Mouse (Mus musculus): ENCODE measurements around the gene Cers2. TPM values are rescaled to one million over a fixed set of nuclear protein-coding genes. Genes with fewer than 3 reads are reported as not detected.

Gene Cers2
- polyA plus RNA-seq, 1 experiment = 124 TPM

- Histone ChIP-seq H3K27me3 (replicated peaks) (no peaks in the 10 kb centered on the region), H3K4me3 (replicated peaks) (peak overlapping the region; percentile 99), H3K36me3 (replicated peaks; ENCODE audit: low read length) (peaks cover 78% of the 10 kb centered on the region), H3K4me1 (peaks cover 75% of the 10 kb centered on the region), H3K9me3 (no peaks in the 10 kb centered on the region)
- TF ChIP-seq FLI1 (IDR thresholded peaks at IDR 0.05; ENCODE audit: low read length) = no peak
- no peak for TF ChIP-seq GATA1 (IDR thresholded peaks at IDR 0.05; ENCODE audit: borderline replicate concordance, low read length)
These were observed 28.1 kb upstream of the Cers2 start for GRCm38 (mm10) chr3:95286510-95286909.

DNA sequence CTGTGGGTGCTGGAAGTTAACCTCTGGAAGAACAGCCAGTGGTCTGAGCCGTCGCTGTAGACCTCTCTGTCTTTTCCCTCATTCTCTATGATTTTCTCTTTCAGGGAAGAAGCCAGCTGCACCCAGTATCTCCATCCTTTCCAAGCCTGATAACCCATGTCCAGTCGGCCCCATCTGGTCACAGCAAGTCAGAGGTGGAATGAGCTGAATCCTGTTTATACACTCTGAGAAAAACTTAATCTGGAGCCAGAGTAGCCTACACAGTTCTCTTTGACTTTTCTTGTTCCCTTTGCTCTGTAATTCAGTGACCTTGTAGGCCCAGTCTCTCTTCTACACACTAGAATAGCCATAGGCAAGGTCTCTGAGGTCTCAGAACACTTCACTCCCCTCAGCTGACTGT, 27.1 kb upstream of the Cers2 start:
- Histone ChIP-seq H3K4me3 (replicated peaks) (peak overlapping the region; percentile 19), H3K9me3 (no peaks in the 10 kb centered on the region), H3K36me3 (replicated peaks; ENCODE audit: low read length) (peaks cover 88% of the 10 kb centered on the region), H3K27me3 (replicated peaks) (no peaks in the 10 kb centered on the region), H3K4me1 (peaks cover 85% of the 10 kb centered on the region)
- TF ChIP-seq GATA1 (IDR thresholded peaks at IDR 0.05; ENCODE audit: borderline replicate concordance, low read length) = no peak
- no peak for TF ChIP-seq FLI1 (IDR thresholded peaks at IDR 0.05; ENCODE audit: low read length)

GRCm38 (mm10) chr3:95289419-95289818, 25.2 kb upstream of the Cers2 start:
- peaks cover 97% of the 10 kb centered on the region for H3K36me3 ChIP-seq (replicated peaks; ENCODE audit: low read length)
- TF ChIP-seq FLI1 (IDR thresholded peaks at IDR 0.05; ENCODE audit: low read length) = no peak
- TF ChIP-seq GATA1 (IDR thresholded peaks at IDR 0.05; ENCODE audit: borderline replicate concordance, low read length) = no peak
- H3K4me3 ChIP-seq (replicated peaks) = peak overlapping the region; percentile 80
- peaks cover 99% of the 10 kb centered on the region for H3K4me1 ChIP-seq
- H3K9me3 ChIP-seq = no peaks in the 10 kb centered on the region
- no peaks in the 10 kb centered on the region for H3K27me3 ChIP-seq (replicated peaks)

- peak overlapping the region; percentile 60 for H3K4me3 ChIP-seq (replicated peaks)
- no peak for TF ChIP-seq GATA1 (IDR thresholded peaks at IDR 0.05; ENCODE audit: borderline replicate concordance, low read length)
- no peak for TF ChIP-seq FLI1 (IDR thresholded peaks at IDR 0.05; ENCODE audit: low read length)
- peaks cover 97% of the 10 kb centered on the region for H3K36me3 ChIP-seq (replicated peaks; ENCODE audit: low read length)
These were observed 24.4 kb upstream of the Cers2 start for GRCm38 (mm10) chr3:95290156-95290555.

DNA sequence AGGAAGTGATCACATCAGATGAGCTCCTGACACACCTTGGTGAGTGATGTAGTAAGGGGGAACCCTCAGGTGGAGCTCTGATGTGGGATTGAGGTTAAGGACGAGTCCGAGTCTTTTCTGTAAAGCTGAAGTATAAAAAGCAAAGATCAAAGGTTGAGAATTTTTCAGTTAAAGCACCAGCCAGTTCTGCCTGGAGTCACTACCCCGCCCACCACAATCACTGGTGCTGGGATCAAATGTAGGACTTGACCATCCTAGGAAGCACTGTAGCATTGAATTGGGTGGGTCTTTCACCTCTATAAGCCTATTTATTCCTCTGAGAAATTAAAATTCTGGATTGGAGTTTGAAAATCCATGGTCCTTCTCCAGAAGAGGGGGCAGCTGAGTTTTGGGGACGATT, 23.6 kb upstream of the Cers2 start:
- H3K4me3 ChIP-seq (replicated peaks) = peak overlapping the region; percentile 30
- peaks cover 99% of the 10 kb centered on the region for H3K4me1 ChIP-seq
- no peaks in the 10 kb centered on the region for H3K27me3 ChIP-seq (replicated peaks)
- TF ChIP-seq GATA1 (IDR thresholded peaks at IDR 0.05; ENCODE audit: borderline replicate concordance, low read length) (no peak), FLI1 (IDR thresholded peaks at IDR 0.05; ENCODE audit: low read length) (no peak)
- no peaks in the 10 kb centered on the region for H3K9me3 ChIP-seq
- peaks cover 97% of the 10 kb centered on the region for H3K36me3 ChIP-seq (replicated peaks; ENCODE audit: low read length)

More at GRCm38 (mm10) chr3:95290156-95290555, 24.4 kb upstream of the Cers2 start:
- H3K9me3 ChIP-seq = no peaks in the 10 kb centered on the region
- H3K4me1 ChIP-seq = peaks cover 99% of the 10 kb centered on the region
- no peaks in the 10 kb centered on the region for H3K27me3 ChIP-seq (replicated peaks)

DNA sequence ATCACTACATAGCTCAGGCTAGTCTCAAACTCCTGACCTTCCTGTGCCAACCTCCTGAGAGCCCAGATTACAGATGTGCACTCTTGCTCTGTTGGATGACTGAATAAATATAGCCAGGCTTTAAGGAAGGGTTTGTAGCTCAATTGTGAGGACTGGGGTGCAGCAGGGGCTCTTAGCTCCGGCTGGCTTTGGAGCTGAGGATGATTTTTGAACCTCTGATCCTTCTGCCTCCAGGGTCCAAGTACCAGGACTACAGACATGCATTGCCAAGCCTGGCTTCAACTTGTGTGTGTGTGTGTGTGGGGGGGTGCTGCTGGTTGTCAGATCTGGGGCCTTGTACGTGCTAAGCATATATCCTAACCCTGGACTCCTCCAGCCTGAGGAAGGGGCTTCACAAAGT, 21.7 kb upstream of the Cers2 start:
- Histone ChIP-seq H3K4me3 (replicated peaks) (peak overlapping the region; percentile 64), H3K36me3 (replicated peaks; ENCODE audit: low read length) (peaks cover 97% of the 10 kb centered on the region)
- TF ChIP-seq FLI1 (IDR thresholded peaks at IDR 0.05; ENCODE audit: low read length) (no peak), GATA1 (IDR thresholded peaks at IDR 0.05; ENCODE audit: borderline replicate concordance, low read length) (no peak)

DNA sequence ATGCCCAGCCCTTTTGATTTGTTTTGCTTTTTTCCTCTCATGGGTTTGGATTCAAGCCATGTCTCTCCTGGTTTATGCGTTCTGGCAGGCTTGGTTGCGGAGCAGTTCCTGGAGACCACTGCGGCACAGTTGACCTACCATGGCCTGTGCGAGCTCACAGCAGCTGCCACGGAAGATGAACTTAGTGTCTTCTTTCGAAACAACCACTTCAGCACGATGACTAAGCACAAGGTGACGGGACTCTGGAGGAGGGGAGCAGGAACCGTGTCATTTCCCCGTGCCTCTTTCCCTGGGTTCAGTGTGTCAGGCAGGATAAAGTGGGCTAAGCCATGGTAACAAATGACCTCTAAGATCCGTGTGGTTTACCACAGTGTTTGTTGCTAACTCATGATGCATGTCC, 21.1 kb upstream of the Cers2 start:
- Histone ChIP-seq H3K4me3 (replicated peaks) (peak overlapping the region; percentile 64), H3K27me3 (replicated peaks) (no peaks in the 10 kb centered on the region), H3K36me3 (replicated peaks; ENCODE audit: low read length) (peaks cover 97% of the 10 kb centered on the region), H3K4me1 (peaks cover 99% of the 10 kb centered on the region), H3K9me3 (no peaks in the 10 kb centered on the region)
- peak; percentile 74; the same call in 1 of the 2 replicates for TF ChIP-seq FLI1 (IDR thresholded peaks at IDR 0.05; ENCODE audit: low read length)
- peak; percentile 74; the same call in 2 of the 3 replicates for TF ChIP-seq GATA1 (IDR thresholded peaks at IDR 0.05; ENCODE audit: borderline replicate concordance, low read length)

More for the DNA sequence above, 21.7 kb upstream of the Cers2 start:
- Histone ChIP-seq H3K27me3 (replicated peaks) (no peaks in the 10 kb centered on the region), H3K9me3 (no peaks in the 10 kb centered on the region), H3K4me1 (peaks cover 99% of the 10 kb centered on the region)

GRCm38 (mm10) chr3:95294316-95294715, 20.3 kb upstream of the Cers2 start:
- Histone ChIP-seq H3K36me3 (replicated peaks; ENCODE audit: low read length) (peaks cover 97% of the 10 kb centered on the region), H3K4me1 (peaks cover 100% of the 10 kb centered on the region), H3K27me3 (replicated peaks) (no peaks in the 10 kb centered on the region), H3K9me3 (no peaks in the 10 kb centered on the region), H3K4me3 (replicated peaks) (peak overlapping the region; percentile 64)
- no peak for TF ChIP-seq FLI1 (IDR thresholded peaks at IDR 0.05; ENCODE audit: low read length)
- no peak for TF ChIP-seq GATA1 (IDR thresholded peaks at IDR 0.05; ENCODE audit: borderline replicate concordance, low read length)

DNA sequence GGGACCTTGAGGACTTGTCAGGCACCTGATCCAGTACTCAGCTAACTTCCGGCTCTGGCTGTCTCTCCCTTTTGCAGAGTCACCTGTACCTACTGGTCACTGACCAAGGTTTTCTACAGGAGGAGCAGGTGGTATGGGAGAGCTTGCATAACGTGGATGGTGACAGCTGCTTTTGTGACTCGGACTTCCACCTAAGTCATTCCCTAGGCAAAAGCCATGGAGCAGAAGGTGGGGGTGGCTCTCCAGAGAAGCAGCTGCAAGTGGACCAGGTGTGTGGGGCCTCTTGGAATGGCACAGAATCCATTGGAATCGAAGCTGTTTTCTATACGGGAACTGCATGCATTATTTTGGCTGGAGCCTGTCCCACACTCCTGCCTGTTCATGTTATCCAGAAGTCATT, 19.9 kb upstream of the Cers2 start:
- H3K4me1 ChIP-seq = peaks cover 100% of the 10 kb centered on the region
- TF ChIP-seq FLI1 (IDR thresholded peaks at IDR 0.05; ENCODE audit: low read length) (no peak), GATA1 (IDR thresholded peaks at IDR 0.05; ENCODE audit: borderline replicate concordance, low read length) (no peak)
- no peaks in the 10 kb centered on the region for H3K9me3 ChIP-seq
- H3K36me3 ChIP-seq (replicated peaks; ENCODE audit: low read length) = peaks cover 97% of the 10 kb centered on the region
- H3K4me3 ChIP-seq (replicated peaks) = peak overlapping the region; percentile 62
- no peaks in the 10 kb centered on the region for H3K27me3 ChIP-seq (replicated peaks)

DNA sequence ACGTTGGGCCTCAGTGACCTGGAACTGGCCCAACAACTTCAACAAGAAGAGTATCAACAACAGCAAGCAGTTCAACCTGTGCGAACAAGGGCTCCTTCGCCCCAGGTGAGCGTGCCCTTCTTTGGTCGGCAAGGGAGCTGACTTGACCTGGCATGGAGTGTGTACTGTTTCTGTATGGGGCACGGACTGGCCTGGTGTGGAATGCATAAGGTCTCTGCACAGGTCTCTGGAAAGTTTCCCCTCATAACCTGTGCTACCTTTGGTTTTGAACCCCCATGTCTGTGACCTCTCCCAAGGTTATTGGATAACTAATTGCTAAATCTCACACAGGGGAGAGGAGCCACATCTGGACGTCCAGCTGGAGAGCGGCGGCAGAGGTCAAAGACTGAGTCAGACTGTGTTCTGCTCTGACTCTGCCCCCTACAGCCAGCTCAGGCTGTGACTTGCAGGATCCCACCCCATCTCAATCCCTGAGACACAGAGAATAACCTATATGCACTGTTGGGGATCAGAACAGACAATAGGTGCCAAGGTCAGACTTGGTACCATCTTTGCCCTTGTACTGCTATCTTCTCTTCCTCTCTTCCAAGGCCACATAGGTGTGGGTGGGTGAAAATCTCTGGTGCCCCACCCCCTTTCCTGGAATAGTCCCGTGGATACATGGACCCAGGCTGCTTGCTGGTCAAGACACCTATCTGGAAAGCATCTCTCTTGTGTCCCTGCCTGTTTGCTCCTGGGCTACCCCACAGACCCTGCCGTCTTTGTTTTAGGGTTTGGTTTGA, 19.1 kb upstream of the Cers2 start:
- H3K36me3 ChIP-seq (replicated peaks; ENCODE audit: low read length) = peaks cover 97% of the 10 kb centered on the region
- peaks cover 99% of the 10 kb centered on the region for H3K4me1 ChIP-seq
- H3K9me3 ChIP-seq = no peaks in the 10 kb centered on the region
- peak overlapping the region; percentile 54 for H3K4me3 ChIP-seq (replicated peaks)
- no peaks in the 10 kb centered on the region for H3K27me3 ChIP-seq (replicated peaks)
- TF ChIP-seq GATA1 (IDR thresholded peaks at IDR 0.05; ENCODE audit: borderline replicate concordance, low read length) = no peak
- TF ChIP-seq FLI1 (IDR thresholded peaks at IDR 0.05; ENCODE audit: low read length) = no peak
